Mouse (Mus musculus) CH12.LX (cell line): Measurements from ENCODE around the gene Glyr1. TPM values are rescaled to one million over a fixed set of nuclear protein-coding genes. Genes with fewer than 3 reads are reported as not detected.

Source experiments
- DNase-seq: peaks from one replicate; pipeline ENCODE4 v3.0.0-alpha.2; 2013; ENCODE audit errors: extremely low read depth
- H3K27ac ChIP-seq: 2 replicates; pipeline ENCODE4 v1.5.1; 2012; ENCODE audit warnings: low read depth, mild to moderate bottlenecking, control low read depth, moderate library complexity; ENCODE audit not compliant: insufficient read depth
- H3K27me3 ChIP-seq: replicated peaks from 2 replicates; pipeline ENCODE3; 2012; ENCODE audit warnings: inconsistent platforms
- H3K36me3 ChIP-seq, 2 experiments: replicated peaks in 1 of 2; 2 replicates each; pipeline versions ENCODE3 to v1.6.1; 2012; ENCODE audit warnings: inconsistent platforms in 1 of 2, low read length in 1 of 2, mild to moderate bottlenecking in 1 of 2, mixed read lengths in 1 of 2, moderate library complexity in 1 of 2; ENCODE audit not compliant: control insufficient read depth in 1 of 2, insufficient read depth in 1 of 2
- H3K4me1 ChIP-seq, 2 experiments: 2 replicates each; pipeline ENCODE4 v1.6.1; 2012; ENCODE audit warnings: inconsistent platforms in 1 of 2, moderate library complexity in 1 of 2; ENCODE audit not compliant: insufficient read depth in 2 of 2, control insufficient read depth in 1 of 2
- H3K4me2 ChIP-seq: 2 replicates; pipeline ENCODE4 v1.6.1; 2012; ENCODE audit warnings: low read depth, mild to moderate bottlenecking, control low read depth; ENCODE audit not compliant: poor library complexity, insufficient read depth, severe bottlenecking
- H3K4me3 ChIP-seq, 3 experiments: fragments of 150-350 bp in 1 of 3; sonication (generic) in 1 of 3; replicated peaks in 1 of 3; 2 replicates each; pipeline versions ENCODE3 to v1.5.1; 2011 to 2012; ENCODE audit warnings: low read depth in 2 of 3, low read length in 2 of 3, mild to moderate bottlenecking in 2 of 3, moderate library complexity in 2 of 3, control low read depth in 1 of 3, improper control_type of control experiment in 1 of 3, inconsistent platforms in 1 of 3, mixed read lengths in 1 of 3; ENCODE audit not compliant: poor library complexity in 1 of 3
- H3K79me2 ChIP-seq: replicated peaks from 2 replicates; pipeline ENCODE4 v1.6.1; 2012; ENCODE audit warnings: mild to moderate bottlenecking, moderate library complexity; ENCODE audit not compliant: control insufficient read depth, poor library complexity, insufficient read depth, severe bottlenecking; ENCODE audit errors: extremely low read depth
- H3K9ac ChIP-seq: 2 replicates; pipeline ENCODE4 v1.6.1; 2012; ENCODE audit warnings: low read depth, mild to moderate bottlenecking, control low read depth, moderate library complexity; ENCODE audit not compliant: insufficient read depth
- H3K9me3 ChIP-seq: replicated peaks from 2 replicates; pipeline ENCODE3; 2012; ENCODE audit warnings: low read length, inconsistent platforms, mixed read lengths
- BHLHE40 ChIP-seq: IDR thresholded peaks from 2 replicates; pipeline ENCODE4 v1.6.1; 2011; ENCODE audit warnings: mild to moderate bottlenecking, low read depth, low read length, improper control_type of control experiment
- CHD2 ChIP-seq: IDR thresholded peaks from 2 replicates; pipeline ENCODE4 v1.6.1; 2011; ENCODE audit warnings: low read length, improper control_type of control experiment
- CTCF ChIP-seq, 2 experiments: IDR thresholded peaks in 1 of 2; conservative IDR thresholded peaks in 1 of 2; 2 replicates each; pipeline ENCODE4 v1.5.1; 2011 to 2012; ENCODE audit warnings: low read depth in 2 of 2, low read length in 2 of 2, improper control_type of control experiment in 1 of 2, inconsistent platforms in 1 of 2, mild to moderate bottlenecking in 1 of 2, moderate library complexity in 1 of 2
- ELF1 ChIP-seq: IDR thresholded peaks from 2 replicates; pipeline ENCODE4 v1.6.1; 2014; ENCODE audit warnings: low read depth, mild to moderate bottlenecking, inconsistent platforms, low read length, improper control_type of control experiment
- EP300 ChIP-seq: IDR thresholded peaks from 2 replicates; pipeline ENCODE4 v1.6.1; 2011; ENCODE audit warnings: low read length, improper control_type of control experiment
- ETS1 ChIP-seq: conservative IDR thresholded peaks from 2 replicates; pipeline ENCODE4 v1.6.1; 2012; ENCODE audit warnings: low read depth, mild to moderate bottlenecking, inconsistent platforms, low read length, improper control_type of control experiment, moderate library complexity
- GABPA ChIP-seq: IDR thresholded peaks from 2 replicates; pipeline ENCODE4 v1.6.1; 2012; ENCODE audit warnings: low read depth, low read length, improper control_type of control experiment, inconsistent platforms; ENCODE audit not compliant: insufficient replicate concordance
- HCFC1 ChIP-seq: IDR thresholded peaks from 2 replicates; pipeline ENCODE4 v1.6.1; 2012; ENCODE audit warnings: low read depth, mild to moderate bottlenecking, inconsistent platforms, low read length, improper control_type of control experiment
- JUN ChIP-seq: IDR thresholded peaks from 2 replicates; pipeline ENCODE4 v1.6.1; 2011; ENCODE audit warnings: low read depth, mild to moderate bottlenecking, low read length, improper control_type of control experiment, moderate library complexity; ENCODE audit not compliant: insufficient read depth
- JUND ChIP-seq: conservative IDR thresholded peaks from 2 replicates; pipeline ENCODE4 v1.6.1; 2011; ENCODE audit warnings: low read depth, low read length, improper control_type of control experiment
- MAZ ChIP-seq: IDR thresholded peaks from 2 replicates; pipeline ENCODE4 v1.6.1; 2012; ENCODE audit warnings: low read depth, mild to moderate bottlenecking, inconsistent platforms, low read length, improper control_type of control experiment, moderate library complexity
- MEF2A ChIP-seq: IDR thresholded peaks from 2 replicates; pipeline ENCODE4 v1.6.1; 2014; ENCODE audit warnings: low read depth, mild to moderate bottlenecking, inconsistent platforms, low read length, improper control_type of control experiment, borderline replicate concordance
- NELFE ChIP-seq: IDR thresholded peaks from 2 replicates; pipeline ENCODE4 v1.6.1; 2011; ENCODE audit warnings: low read depth, low read length, improper control_type of control experiment
- NRF1 ChIP-seq: IDR thresholded peaks from 2 replicates; pipeline ENCODE4 v1.6.1; 2014; ENCODE audit warnings: low read depth, mild to moderate bottlenecking, inconsistent platforms, low read length, improper control_type of control experiment, moderate library complexity
- PAX5 ChIP-seq: IDR thresholded peaks from 2 replicates; pipeline ENCODE4 v1.6.1; 2012; ENCODE audit warnings: low read length, inconsistent platforms, mixed read lengths
- POLR2A ChIP-seq: IDR thresholded peaks from 2 replicates; pipeline ENCODE4 v1.6.1; 2011; ENCODE audit warnings: low read depth, mild to moderate bottlenecking, improper control_type of control experiment, low read length
- POLR2AphosphoS2 ChIP-seq: IDR thresholded peaks from 2 replicates; pipeline ENCODE4 v1.6.1; 2011; ENCODE audit warnings: low read depth, low read length, improper control_type of control experiment
- SIN3A ChIP-seq: IDR thresholded peaks from 2 replicates; pipeline ENCODE4 v1.6.1; 2012; ENCODE audit warnings: low read length, improper control_type of control experiment, inconsistent platforms
- TBP ChIP-seq: conservative IDR thresholded peaks from 2 replicates; pipeline ENCODE4 v1.6.1; 2011; ENCODE audit warnings: low read depth, low read length, improper control_type of control experiment
- UBTF ChIP-seq: IDR thresholded peaks from 2 replicates; pipeline ENCODE4 v1.6.1; 2012; ENCODE audit warnings: low read depth, mild to moderate bottlenecking, inconsistent platforms, low read length, improper control_type of control experiment, moderate library complexity
- ZC3H11A ChIP-seq: IDR thresholded peaks from 2 replicates; pipeline ENCODE4 v1.6.1; 2012; ENCODE audit warnings: low read depth, mild to moderate bottlenecking, inconsistent platforms, low read length, improper control_type of control experiment
- ZKSCAN1 ChIP-seq: IDR thresholded peaks from 2 replicates; pipeline ENCODE4 v1.6.1; 2012; ENCODE audit warnings: low read depth, inconsistent platforms, low read length, improper control_type of control experiment, borderline replicate concordance
- ZMIZ1 ChIP-seq: IDR thresholded peaks from 2 replicates; pipeline ENCODE4 v1.6.1; 2012; ENCODE audit warnings: low read depth, mild to moderate bottlenecking, inconsistent platforms, low read length, improper control_type of control experiment
- ZNF384 ChIP-seq: IDR thresholded peaks from 2 replicates; pipeline ENCODE4 v1.6.1; 2012; ENCODE audit warnings: low read depth, low read length, improper control_type of control experiment, inconsistent platforms
- dilution Hi-C: fragments of 300-500 bp; cut with MboI; formaldehyde crosslinking; loops from 2 replicates; pipeline ENCODE4 v1.14.3; 2020; ENCODE audit warnings: low sequenced_read_pairs; ENCODE audit not compliant: extremely low pct_unique_long_range_greater_than_20kb, extremely low pct_ligation_motif_present
- in situ Hi-C: fragments of 300-500 bp; cut with MboI; formaldehyde crosslinking; loops from 3 replicates; pipeline ENCODE4 v1.14.3; 2019; ENCODE audit warnings: low sequenced_read_pairs, low pct_ligation_motif_present, low pct_unique_long_range_greater_than_20kb, mixed read lengths
- polyA plus RNA-seq: library from polyadenylated mRNA; unstranded; fragments of >175 nt; gene quantifications from 2 replicates; pipeline ENCODE4 v1.2.1, GENCODE M21; 2012; ENCODE audit warnings: low read depth; ENCODE audit not compliant: insufficient read length
- total RNA-seq, 2 experiments: library from RNA; depleted of rRNA; stranded (reverse); fragments of 300-350 nt in 1 of 2; fragments of >200 nt in 1 of 2; gene quantifications; 2 replicates each; pipeline ENCODE4 v1.2.3; 2012 to 2014

The Glyr1 gene
- total and polyA plus RNA-seq, 3 experiments, result 90.6 to 134 (median 132) TPM

DNA sequence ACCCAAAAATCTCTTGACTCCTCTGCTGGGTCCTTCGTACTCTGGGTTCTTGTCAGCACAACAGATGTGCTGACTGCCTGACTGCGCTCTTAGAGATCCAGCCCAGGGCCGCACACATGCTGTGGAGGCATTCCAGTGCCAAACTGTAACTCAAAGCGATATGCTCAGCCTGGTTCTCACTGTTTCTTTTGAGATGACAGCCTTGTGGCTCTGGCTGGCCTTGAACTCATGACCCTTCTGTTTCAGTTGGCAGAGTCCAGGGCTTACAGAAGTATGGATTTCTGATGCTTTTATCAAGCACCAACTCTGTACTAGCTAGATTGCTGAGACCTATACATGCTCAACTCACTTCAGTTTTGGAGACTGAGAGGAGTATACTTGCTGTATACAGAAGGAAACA, 56.4 kb downstream of the Glyr1 start:
- Histone ChIP-seq H3K4me1 (peaks cover 0 to 11% of the 10 kb centered on the region in 2 experiments; a peak in 2 of 4 replicates), H3K9ac (no peak overlapping the region), H3K27me3 (no peaks in the 10 kb centered on the region), H3K9me3 (no peaks in the 10 kb centered on the region), H3K27ac (no peak overlapping the region), H3K79me2 (no peaks in the 10 kb centered on the region), H3K4me3 (no peak overlapping the region), H3K4me2 (no peak overlapping the region), H3K36me3 (no peaks in the 10 kb centered on the region)
- TF ChIP-seq NELFE, result no peak
- TF ChIP-seq POLR2AphosphoS2, result no peak
- no peak for TF ChIP-seq MEF2A
- TF ChIP-seq UBTF, result no peak
- TF ChIP-seq CHD2, result no peak
- TF ChIP-seq ZKSCAN1, result no peak
- TF ChIP-seq CTCF (conservative IDR thresholded peaks at IDR 0.05 in 1 of 2, IDR thresholded peaks at IDR 0.05 in 1 of 2; ENCODE audit: low read depth in 2 of 2, low read length in 2 of 2), result no peak
- TF ChIP-seq BHLHE40, result no peak
- no peak for TF ChIP-seq TBP
- no peak for TF ChIP-seq PAX5
- TF ChIP-seq SIN3A, result no peak
- no peak for TF ChIP-seq POLR2A
- no peak for TF ChIP-seq ELF1
- TF ChIP-seq ETS1, result no peak
- TF ChIP-seq GABPA, result no peak
- no peak for TF ChIP-seq ZMIZ1
- no peak for TF ChIP-seq EP300
- no peak for TF ChIP-seq HCFC1
- TF ChIP-seq JUN, result no peak
- TF ChIP-seq JUND, result no peak
- in situ Hi-C loops (no loop called here), dilution Hi-C loops (no loop called here)
- DNase-seq, result no peak

GRCm38 (mm10) chr16:4984717-4985116, 64.9 kb downstream of the Glyr1 start:
- dilution Hi-C loops (no loop called here), in situ Hi-C loops (loop anchor here (5.0 kb wide), 1 partner anchor 158 kb away; no protein-coding TSS in a partner anchor)
- Histone ChIP-seq H3K27me3 (no peaks in the 10 kb centered on the region), H3K4me1 (peaks cover 0 to 17% of the 10 kb centered on the region in 2 experiments; a peak in 2 of 4 replicates), H3K79me2 (no peaks in the 10 kb centered on the region), H3K27ac (no peak overlapping the region), H3K36me3 (no peaks in the 10 kb centered on the region), H3K4me3 (no peak overlapping the region), H3K4me2 (no peak overlapping the region), H3K9me3 (peaks cover 3% of the 10 kb centered on the region), H3K9ac (no peak overlapping the region)
- TF ChIP-seq ELF1, result no peak
- TF ChIP-seq ZMIZ1, result no peak
- TF ChIP-seq NRF1, result no peak
- no peak for TF ChIP-seq SIN3A
- TF ChIP-seq ZC3H11A, result no peak
- no peak for TF ChIP-seq BHLHE40
- no peak for TF ChIP-seq JUND
- no peak for TF ChIP-seq ETS1
- no peak for TF ChIP-seq POLR2AphosphoS2
- TF ChIP-seq TBP, result no peak
- no peak for TF ChIP-seq GABPA
- TF ChIP-seq MAZ, result no peak
- TF ChIP-seq EP300, result no peak
- TF ChIP-seq ZNF384, result no peak
- no peak for DNase-seq
